Mouse (Mus musculus) erythroblast, adult 5-6 weeks (primary cell): ENCODE results near the gene Cpn1. TPM values are rescaled to one million over a fixed set of nuclear protein-coding genes. Genes with fewer than 3 reads are reported as not detected.

Source experiments
- ATAC-seq: replicated peaks from 2 replicates; pipeline ENCODE4 v1.8.0; 2016; ENCODE audit warnings: moderate number of reproducible peaks, mild to moderate bottlenecking, moderate TSS enrichment, inconsistent platforms; ENCODE audit not compliant: poor library complexity, low FRiP score, severe bottlenecking
- total RNA-seq, 2 experiments: library from RNA; stranded (forward) in 1 of 2; stranded (reverse) in 1 of 2; fragments of 150-400 nt in 1 of 2; fragments of 200-764, 138-1000 nt in 1 of 2; gene quantifications; 2 replicates each; pipeline versions ENCODE4 v1.2.3 to v1.2.4; 2015 to 2017; ENCODE audit warnings: low replicate concordance in 2 of 2

Cpn1 gene
- total RNA-seq, 2 experiments from 2014 or later = not detected

GRCm38 (mm10) chr19:43949111-43949810 is 37.1 kb downstream of the Cpn1 start:
- ATAC-seq = no peak

GRCm38 (mm10) chr19:43944566-43944965 is 41.8 kb downstream of the Cpn1 start:
- ATAC-seq = no peak

- no peak for ATAC-seq
These were observed 43.3 kb downstream of the Cpn1 start for GRCm38 (mm10) chr19:43943076-43943475.

- peak; percentile 49; the same call in 1 of the 2 replicates for ATAC-seq
These were observed 46.3 kb downstream of the Cpn1 start, which contains the start of gene Dnmbp for GRCm38 (mm10) chr19:43939769-43940689. Gene Dnmbp, minus strand, starts transcription at chr19:43940191.

- ATAC-seq = no peak
These were observed 47.1 kb downstream of the Cpn1 start for GRCm38 (mm10) chr19:43939171-43939768.

- no peak for ATAC-seq
These were observed 48.0 kb downstream of the Cpn1 start for GRCm38 (mm10) chr19:43938355-43938754.

GRCm38 (mm10) chr19:43930926-43931325 is 55.4 kb downstream of the Cpn1 start:
- ATAC-seq = no peak

GRCm38 (mm10) chr19:43930366-43930765 is 56.0 kb downstream of the Cpn1 start:
- no peak for ATAC-seq

- ATAC-seq = no peak
These were observed 56.5 kb downstream of the Cpn1 start for GRCm38 (mm10) chr19:43929869-43930268.

GRCm38 (mm10) chr19:43927967-43928366 is 58.4 kb downstream of the Cpn1 start:
- no peak for ATAC-seq

GRCm38 (mm10) chr19:43927057-43927456 is 59.3 kb downstream of the Cpn1 start:
- no peak for ATAC-seq

- no peak for ATAC-seq
These were observed 60.0 kb downstream of the Cpn1 start for GRCm38 (mm10) chr19:43926141-43926987.

GRCm38 (mm10) chr19:43924361-43924760 is 62.0 kb downstream of the Cpn1 start:
- no peak for ATAC-seq

GRCm38 (mm10) chr19:43922963-43923362 is 63.4 kb downstream of the Cpn1 start:
- ATAC-seq = no peak

- ATAC-seq = no peak
These were observed 64.9 kb downstream of the Cpn1 start for GRCm38 (mm10) chr19:43921410-43921809.

- no peak for ATAC-seq
These were observed 65.7 kb downstream of the Cpn1 start for GRCm38 (mm10) chr19:43920453-43921300.

- no peak for ATAC-seq
These were observed 66.5 kb downstream of the Cpn1 start for GRCm38 (mm10) chr19:43919841-43920240.

GRCm38 (mm10) chr19:43918834-43919233 is 67.5 kb downstream of the Cpn1 start:
- ATAC-seq = no peak

GRCm38 (mm10) chr19:43917763-43918162 is 68.6 kb downstream of the Cpn1 start:
- ATAC-seq = no peak
